Mouse (Mus musculus): Measurements from ENCODE around the gene Grb10.

DNA sequence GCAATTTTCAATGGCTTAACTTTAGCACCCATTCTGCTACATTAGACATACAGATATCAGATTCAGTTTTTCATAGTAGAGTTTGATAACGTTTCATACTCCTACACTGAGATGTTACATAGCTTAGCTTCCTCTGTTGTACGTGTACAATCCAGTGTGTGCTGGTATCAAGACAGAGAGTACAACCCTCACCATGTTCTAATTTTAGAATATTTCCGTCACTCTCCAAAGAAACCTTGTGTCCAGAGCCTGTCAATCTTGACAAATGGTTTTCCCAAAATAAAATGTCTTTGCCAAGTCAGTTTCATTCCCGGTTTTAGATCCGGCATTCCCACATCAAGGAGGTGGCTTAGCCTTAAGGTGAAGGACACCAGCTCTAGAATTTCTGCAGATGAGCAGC is 44.7 kb downstream of the Grb10 start:
- TF ChIP-seq POLR2A (IDR thresholded peaks at IDR 0.05; ENCODE audit: control insufficient read depth, extremely low read depth, insufficient read depth, low read length, poor library complexity) (no peak), CTCF (IDR thresholded peaks at IDR 0.05; ENCODE audit: borderline replicate concordance, control insufficient read depth, extremely low read depth, insufficient read depth, low read length, poor library complexity) (no peak)

All from thymus, adult 2 months (tissue).